Mouse (Mus musculus) heart, postnatal 14 days (tissue): Measurements from ENCODE around the gene Jmjd8. TPM values are rescaled to one million over a fixed set of nuclear protein-coding genes. Genes with fewer than 3 reads are reported as not detected.

Experiments
- DNase-seq, 2 experiments: peaks; one replicate each; pipeline ENCODE4 v3.0.0; 2021 to 2022
- intact Hi-C: fragments of 180-260 bp; cut with DNase I; formaldehyde crosslinking; loops from one replicate; pipeline ENCODE4 v1.15.1; 2025
- long read RNA-seq, 2 experiments: library from polyadenylated mRNA; stranded (forward); transcript quantifications; one replicate each; pipeline ENCODE4 v2.0.0; 2021
- total RNA-seq, 2 experiments: library from RNA; stranded (reverse); gene quantifications; 2 replicates each; pipeline ENCODE4 v1.2.3; 2021

Jmjd8 gene
- total RNA-seq, result 10 to 100 TPM; 33.1 to 34.1 TPM
- long read RNA-seq, experiment 1, transcript Jmjd8-205 (9 exons, 2,268 nt), result major isoform, 26 of 39 reads
- long read RNA-seq, experiment 1, partial matches to known transcripts, result 3 of 39 reads
- long read RNA-seq, experiment 1, other reads (novel, unspliced or antisense), result 9 of 39 reads
- long read RNA-seq, experiment 2, transcript Jmjd8-205 (9 exons, 2,268 nt), result major isoform, 21 of 30 reads
- long read RNA-seq, experiment 2, partial matches to known transcripts, result 3 of 30 reads
- long read RNA-seq, experiment 2, other reads (novel, unspliced or antisense), result 5 of 30 reads

DNA sequence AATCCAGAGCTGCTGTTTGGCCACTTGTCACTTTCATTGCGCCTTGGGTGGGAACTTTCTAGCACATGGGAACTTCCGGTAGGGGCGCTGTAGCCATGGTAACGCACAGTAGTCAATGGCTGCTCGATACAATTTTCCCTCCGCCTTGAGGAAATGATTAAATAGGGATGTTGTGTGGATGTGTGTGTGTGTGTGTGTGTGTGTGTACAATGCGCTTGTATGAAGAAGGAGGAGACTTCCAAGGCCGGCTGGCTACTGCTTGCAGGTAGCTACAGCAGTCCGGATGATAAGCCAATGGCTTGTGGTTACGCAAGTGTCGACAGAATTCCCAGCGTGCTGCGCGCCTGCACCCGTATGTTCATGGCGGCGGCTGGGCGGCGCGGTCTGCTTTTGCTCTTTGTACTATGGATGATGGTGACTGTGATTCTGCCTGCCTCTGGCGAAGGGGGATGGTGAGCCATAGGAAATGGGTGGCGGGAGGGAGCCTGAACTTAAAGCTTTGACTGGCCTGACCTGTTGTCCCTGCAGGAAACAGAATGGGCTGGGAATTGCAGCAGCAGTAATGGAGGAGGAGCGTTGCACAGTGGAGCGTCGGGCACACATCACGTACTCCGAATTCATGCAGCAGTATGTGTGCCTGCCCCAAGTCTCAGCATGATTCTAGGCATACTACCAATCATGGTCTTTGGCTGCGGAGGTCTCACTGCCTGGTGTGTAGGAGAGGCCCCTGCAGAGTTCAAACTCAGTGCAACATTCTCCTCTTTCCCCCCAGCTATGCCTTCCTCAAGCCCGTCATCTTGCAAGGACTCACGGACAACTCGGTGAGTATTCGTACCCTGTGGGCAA is at the start of gene Jmjd8:
TSS of gene Jmjd8 (plus strand) at position 156 of the 846 bp plus-strand sequence.
- intact Hi-C loops, result no loop called here

DNA sequence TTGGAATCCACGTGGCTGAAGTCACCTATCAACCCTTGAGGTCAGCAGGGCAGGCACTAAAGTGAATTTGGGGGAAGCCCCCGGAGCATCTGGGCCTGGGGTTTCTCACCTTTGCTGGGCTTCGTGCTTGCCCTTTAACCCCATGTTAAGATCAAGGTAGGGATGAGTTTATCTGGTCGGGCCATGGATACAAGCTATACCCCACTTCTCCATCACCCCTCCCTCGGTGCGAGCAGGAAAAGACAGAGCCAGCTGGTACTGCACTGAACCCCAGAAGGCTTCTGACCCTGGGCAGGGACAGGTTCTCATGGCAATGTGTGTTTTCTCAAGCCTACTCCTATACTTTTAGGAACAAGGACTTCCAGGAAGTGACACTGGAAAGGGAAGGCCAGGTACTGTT is 47.3 kb upstream of the Jmjd8 start:
- intact Hi-C loops, result no loop called here
- no peak for DNase-seq

More for the DNA sequence above, at the start of gene Jmjd8:
- peak; percentile 74 to 79 for DNase-seq

DNA sequence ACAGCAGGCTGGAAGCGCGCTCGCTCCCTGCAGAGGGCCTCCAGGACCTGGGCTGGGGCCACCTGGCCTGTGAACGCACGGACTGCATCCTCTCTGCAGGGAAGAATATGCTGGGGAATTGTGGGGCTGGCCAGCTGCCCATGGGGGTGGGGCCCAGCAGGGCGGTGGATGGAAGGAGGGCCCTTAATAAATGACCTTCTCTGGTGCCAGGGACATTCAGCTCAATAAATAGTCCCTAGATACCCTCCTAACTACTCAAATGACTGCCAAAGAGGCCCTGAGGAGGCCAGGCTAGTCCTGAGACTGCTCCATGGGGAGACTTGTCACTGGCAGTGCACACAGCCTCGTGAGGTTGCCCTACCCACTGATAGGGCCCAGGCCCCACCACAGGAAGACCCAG is 45.6 kb upstream of the Jmjd8 start:
- intact Hi-C loops, result no loop called here
- DNase-seq, result peak; percentile 57 to 69

DNA sequence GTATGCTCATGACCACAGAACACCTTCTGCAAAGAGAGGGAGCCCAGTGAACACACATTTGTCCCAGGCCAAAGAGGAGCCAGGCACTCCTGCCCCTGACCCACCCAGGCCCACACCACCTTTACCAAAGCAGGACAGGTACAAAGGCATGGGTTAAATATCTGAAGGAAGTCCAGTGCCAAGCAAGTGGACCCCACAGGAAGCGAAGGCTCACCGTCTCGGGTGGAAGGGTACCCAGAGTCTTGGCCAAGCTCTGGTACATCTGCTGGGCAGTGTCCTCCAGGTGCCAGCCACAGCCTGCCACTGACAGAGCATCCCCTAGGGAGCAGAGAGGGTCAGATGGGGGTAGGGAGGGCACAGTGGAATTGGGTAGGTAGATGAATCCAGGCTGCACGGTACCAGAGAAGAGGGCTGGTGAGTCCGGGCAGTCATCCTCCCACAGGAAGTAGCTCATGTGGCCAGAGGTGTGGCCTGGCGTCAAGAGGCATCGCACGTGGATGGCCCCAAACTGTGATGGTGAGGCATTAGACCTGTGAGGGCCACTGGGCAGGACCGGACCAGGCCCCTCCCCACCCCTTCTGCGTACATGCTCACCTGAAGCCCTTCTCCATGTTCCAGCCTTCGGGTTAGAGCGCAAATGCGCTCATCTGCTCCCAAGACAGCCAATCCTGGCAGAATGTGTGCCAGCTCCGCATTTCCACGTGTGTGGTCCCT is 44.6 kb upstream of the Jmjd8 start:
- DNase-seq, result no peak
- intact Hi-C loops, result no loop called here

DNA sequence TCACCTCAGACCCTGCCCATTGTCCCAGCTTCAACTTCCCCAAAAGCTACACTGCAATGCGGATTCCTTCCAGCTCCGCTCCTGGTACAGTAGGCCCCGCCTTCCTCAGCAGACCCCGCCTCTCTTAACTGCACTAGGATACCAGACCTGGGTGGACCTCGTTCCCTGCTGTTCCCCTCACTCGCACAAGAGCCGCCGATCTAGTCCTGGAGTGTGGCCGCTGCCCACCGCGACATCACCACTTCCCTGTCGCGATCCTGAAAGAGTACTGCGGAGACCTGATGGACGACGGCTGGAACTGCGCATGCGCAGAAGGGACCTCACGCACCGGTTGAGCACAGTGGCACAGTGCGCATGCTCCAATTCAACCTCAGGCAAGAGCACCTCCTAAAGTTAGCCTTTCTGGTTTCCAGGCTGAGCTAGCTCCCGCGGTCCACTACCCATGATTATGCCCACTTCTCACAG is 43.4 kb upstream of the Jmjd8 start, which contains the start of gene Haghl:
TSS of gene Haghl (minus strand) at position 393 of the 465 bp plus-strand sequence.
- intact Hi-C loops, result no loop called here
- peak; percentile 95 to 96 for DNase-seq

DNA sequence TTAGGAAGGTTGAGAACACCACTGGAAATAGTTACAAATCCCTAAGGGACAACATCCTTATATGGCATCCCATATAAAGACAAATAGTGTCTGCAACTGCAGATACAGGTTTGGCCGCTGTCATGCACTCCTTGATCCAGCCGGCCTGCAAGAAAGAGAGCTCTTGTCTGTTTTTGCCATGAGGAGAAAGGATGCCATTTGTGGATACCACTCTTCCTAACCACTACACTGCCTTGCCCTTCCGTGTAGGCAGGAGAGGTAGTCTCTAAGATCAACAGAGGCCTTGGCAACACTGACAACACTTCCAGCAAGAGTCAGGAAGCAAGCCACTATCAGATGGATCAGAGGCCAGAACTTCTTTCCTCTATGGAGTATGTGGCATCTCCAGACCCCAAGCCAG is 42.4 kb upstream of the Jmjd8 start, which contains the start of gene Ccdc78:
TSS of gene Ccdc78 (plus strand) at position 301 of the 400 bp plus-strand sequence.
- intact Hi-C loops, result no loop called here
- no peak for DNase-seq

DNA sequence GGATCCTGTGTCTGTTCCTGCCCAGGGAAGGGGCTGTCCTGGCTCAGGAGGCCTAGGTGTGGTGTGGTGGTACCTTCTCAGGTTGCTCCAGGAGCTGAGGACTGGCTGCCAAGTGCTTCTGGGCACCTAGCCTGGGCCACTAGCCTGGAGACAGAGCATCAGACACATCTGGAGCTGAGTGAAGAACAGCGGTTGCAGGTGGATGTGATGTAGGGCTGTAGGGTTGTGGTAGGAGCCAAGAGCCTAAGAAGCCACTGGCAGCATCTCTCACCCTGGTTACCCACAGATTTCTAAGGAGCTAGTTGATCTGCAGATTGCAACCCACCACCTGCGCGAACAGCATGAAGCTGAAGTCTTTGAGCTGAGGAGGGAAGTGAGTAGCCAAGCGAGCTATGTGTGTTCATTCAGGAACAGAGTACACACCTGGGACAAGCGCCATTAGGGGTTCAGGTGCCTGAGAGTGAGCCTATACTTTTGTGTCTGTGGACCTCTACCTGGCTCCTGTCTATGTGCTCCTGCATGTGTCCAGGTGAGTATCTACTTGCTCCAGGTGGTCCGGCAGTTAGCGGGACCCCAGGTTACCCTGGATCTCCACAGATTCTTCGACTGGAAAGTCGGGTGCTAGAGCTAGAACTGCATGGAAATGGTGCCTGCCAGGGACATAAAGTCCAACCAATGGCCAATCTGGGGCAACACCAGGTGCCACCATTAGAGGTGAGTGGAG is 41.7 kb upstream of the Jmjd8 start:
- no peak for DNase-seq
- intact Hi-C loops, result no loop called here

DNA sequence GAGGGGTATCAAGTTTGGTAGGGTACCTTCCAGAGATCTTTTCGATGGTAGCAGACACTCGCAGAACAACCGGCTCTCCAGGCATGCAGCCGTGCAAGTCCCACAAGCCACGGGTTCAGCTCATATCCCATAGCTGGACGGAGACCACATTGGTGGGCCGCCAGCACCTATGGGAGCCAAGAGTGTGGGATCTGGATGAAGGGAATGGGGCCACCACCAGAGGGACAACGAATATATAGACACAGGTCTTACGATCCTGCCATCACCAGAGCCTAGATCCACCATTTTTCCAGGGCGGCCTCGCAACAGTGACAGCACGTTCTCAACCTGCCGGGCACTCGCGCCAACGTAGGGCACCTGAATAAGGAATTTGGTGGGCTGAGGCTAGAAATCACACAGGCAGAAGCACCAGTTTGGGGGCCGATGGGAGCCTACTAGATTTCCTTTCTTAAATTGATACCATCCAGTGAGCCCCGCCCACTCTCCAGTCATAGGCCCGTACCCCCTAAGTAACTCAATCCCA is 37.3 kb upstream of the Jmjd8 start:
- DNase-seq, result no peak
- intact Hi-C loops, result no loop called here

DNA sequence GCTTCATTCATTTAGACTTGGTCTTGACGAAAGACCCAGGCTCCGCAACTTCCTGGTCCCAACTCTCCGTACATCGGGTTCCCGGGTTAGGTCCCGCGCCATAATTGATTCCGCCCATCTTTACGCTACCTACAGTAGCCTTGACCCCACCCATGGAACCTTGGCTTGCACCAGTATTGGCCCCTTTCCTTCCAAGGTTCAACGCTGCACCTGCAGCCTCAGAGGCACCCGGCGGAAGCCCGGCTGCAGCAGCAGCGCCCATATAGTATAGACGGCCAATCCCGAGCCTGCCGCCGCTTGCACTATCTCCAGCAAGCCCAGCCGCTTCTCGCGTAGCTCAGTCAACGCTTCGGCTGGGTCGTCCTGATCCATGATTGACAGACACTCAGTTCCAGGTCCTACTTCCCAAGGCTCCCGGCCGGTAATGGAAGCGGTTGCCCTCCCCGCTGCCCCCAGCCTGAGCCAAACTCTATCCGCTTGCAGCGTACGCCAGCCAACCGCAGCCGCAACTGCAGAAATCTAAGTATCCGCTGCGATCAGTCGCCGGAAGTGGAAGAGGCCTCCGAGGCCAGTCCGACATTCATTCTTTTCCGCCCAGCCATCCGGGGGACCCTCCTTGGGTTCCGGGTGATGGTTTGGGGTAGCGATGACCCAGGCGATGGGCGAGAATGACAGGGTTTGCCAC is 36.7 kb upstream of the Jmjd8 start:
- peak; percentile 84 to 90 for DNase-seq
- intact Hi-C loops, result no loop called here

DNA sequence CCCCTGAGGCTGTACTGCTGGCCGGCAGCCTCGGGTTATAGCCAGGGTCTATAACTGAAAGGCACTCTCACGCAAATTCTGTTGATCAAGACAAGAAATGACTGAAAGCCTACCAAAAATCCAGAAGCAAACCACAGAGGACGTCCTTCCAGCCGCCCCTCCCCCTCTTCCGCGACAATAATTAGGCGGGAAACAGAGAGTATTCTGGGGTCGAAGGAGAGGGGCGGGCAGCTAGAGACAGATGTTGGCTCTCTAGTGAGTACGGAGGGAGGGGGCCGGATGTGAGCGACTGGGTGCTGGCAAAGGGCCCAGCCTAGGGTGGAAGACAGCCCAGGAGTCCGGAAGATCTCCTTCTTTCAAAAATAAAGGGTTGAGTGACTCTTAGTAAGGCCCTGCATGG is 36.1 kb upstream of the Jmjd8 start, which contains the start of gene Fam173a:
TSS of gene Fam173a (minus strand) at position 287 of the 400 bp plus-strand sequence.
- intact Hi-C loops, result no loop called here

DNA sequence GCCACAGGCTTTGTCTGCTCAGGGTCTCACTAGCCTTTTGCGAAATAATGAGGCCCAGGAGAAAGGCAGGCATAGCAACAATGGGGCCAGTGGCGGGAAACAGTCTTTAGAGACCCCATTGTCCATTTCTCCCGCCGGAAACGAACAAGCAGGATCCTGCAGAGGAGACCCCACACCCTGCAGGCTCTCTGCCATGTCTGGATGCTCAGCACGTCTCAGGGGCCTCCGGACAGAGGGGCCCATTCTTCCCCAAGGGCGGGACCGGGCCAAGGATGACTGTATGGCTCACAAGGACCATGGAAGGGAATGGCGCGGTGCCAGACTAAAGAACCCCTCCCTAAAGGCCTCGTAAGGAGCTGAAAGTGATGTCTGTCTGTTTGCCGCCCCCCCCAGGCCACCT is 34.5 kb upstream of the Jmjd8 start:
- DNase-seq, result no peak
- intact Hi-C loops, result no loop called here

More for the DNA sequence above, 36.1 kb upstream of the Jmjd8 start, which contains the start of gene Fam173a:
- peak; percentile 84 to 85 for DNase-seq

DNA sequence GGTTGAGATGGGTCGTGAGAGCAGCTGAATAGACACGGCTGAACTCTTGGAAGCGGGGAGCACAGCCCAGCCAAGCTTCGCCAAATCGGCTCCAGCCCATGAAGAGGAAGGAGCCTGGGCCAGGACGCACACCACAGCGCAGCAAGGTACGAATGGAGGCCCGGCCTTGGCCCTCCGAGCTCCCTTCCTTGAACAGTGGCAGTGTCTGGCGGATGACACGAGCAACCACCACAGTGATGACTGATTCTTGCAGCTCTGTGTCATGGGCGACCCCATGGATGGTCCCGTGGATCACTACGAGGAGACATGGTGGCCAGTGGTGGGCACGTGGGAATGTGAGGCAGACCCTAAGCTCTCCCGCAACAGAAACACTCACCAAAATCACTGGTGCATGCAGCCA is 33.7 kb upstream of the Jmjd8 start:
- intact Hi-C loops, result no loop called here

DNA sequence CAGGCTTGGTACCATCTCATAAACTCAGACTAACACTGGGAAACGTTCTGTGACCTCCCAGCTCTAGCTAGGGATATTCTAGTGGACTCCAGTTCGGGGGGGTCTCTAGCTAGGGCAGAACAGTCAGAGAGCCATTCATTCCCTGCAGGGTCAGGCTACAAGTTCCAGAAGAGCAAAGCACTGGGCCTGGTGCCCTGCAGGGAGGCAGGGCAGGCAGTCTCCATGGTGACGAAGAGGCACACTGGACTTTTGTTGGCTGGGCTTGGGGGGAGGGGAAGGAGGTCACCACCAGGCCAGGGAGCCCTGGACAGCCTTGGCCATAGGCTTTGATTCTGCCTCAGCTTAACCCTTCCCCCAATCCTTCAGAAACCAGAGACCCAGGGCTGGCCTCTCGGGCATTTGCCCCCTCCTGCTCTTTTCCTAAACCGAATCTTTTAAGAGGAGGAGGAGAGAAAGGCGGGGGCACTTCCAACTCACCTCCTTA is 33.0 kb upstream of the Jmjd8 start, which contains the start of gene AC134908.4:
TSS of gene AC134908.4 (minus strand) at position 51 of the 484 bp plus-strand sequence.
- intact Hi-C loops, result no loop called here

More for the DNA sequence above, 33.7 kb upstream of the Jmjd8 start:
- DNase-seq, result no peak

DNA sequence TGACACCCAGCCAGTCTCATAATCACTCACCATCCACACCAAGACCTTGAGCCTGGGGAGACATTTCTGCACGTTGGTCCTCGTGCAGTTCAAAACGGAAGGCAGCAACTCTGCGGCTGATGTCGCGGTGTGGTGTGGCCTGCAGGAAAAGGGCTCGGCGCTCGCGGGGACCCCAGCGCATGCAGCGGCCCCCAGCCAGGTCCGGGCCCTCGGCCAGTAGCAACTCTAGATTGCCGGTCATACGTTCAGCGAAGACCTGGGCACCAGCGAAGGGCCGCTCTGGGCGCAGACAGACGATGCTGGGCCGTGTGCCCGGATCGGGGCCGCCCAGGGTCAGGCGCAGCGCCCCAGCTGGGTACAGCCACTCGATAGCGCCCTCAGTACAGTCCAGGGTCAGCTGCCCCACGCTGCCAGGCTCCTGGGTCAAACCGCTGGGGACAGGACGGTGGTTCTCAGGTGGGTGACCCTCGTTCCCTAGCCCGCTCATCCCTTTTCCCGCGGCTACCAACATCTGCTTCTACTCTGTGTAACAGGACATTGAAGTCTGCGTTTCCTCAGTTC is 32.4 kb upstream of the Jmjd8 start:
- intact Hi-C loops, result no loop called here
- peak; percentile 61 to 68 for DNase-seq

More for the DNA sequence above, 33.0 kb upstream of the Jmjd8 start, which contains the start of gene AC134908.4:
- DNase-seq, result no peak

DNA sequence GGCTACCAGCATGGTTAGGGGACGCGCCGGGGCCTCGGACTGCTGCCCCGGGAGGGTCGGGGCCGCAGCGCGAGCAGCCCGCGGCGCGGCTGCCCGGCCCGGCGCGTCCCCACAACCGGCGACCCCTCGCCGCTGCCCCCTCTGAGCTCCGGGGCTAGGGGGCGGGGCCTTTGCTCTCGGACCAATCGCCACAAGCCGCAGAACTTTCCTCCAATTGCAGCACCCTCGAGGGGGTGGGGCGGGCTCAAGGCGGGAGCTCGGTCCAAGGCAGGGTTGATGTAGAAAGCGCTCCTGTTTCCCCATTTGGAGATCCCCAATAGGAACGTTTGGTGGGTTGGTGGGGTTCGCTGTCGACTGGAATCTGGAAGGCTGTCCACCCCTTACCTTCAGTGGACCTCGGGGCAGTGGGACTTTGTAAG is 31.7 kb upstream of the Jmjd8 start, which contains the start of gene Metrn:
TSS of gene Metrn (minus strand) at position 186 of the 419 bp plus-strand sequence.
- intact Hi-C loops, result no loop called here
- DNase-seq, result peak; percentile 90 to 91

DNA sequence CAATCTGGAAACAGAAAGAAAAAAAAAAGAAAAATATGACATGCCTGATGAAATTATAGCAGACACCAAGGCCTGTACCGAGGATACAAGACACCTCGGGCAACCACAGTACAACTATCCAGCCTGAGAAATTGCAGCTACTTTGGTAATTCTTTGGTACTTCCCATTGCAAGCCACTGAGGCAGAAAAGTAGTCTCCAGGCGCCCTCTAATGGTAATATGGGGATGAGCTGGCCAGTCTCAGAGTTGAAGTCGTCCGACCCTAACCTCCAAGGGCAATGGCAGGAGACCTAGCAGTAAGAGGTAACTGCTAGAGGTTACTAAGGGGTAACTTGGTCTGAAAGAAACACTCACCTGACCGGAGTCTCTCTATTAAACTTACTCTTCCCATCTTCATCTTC is 27.6 kb upstream of the Jmjd8 start:
- intact Hi-C loops, result loop anchor here (1.0 to 5.0 kb wide), 3 partner anchors 28 to 224 kb away; partner anchors contain the start of genes Lmf1 and Narfl
- DNase-seq, result peak; percentile 60 to 78

DNA sequence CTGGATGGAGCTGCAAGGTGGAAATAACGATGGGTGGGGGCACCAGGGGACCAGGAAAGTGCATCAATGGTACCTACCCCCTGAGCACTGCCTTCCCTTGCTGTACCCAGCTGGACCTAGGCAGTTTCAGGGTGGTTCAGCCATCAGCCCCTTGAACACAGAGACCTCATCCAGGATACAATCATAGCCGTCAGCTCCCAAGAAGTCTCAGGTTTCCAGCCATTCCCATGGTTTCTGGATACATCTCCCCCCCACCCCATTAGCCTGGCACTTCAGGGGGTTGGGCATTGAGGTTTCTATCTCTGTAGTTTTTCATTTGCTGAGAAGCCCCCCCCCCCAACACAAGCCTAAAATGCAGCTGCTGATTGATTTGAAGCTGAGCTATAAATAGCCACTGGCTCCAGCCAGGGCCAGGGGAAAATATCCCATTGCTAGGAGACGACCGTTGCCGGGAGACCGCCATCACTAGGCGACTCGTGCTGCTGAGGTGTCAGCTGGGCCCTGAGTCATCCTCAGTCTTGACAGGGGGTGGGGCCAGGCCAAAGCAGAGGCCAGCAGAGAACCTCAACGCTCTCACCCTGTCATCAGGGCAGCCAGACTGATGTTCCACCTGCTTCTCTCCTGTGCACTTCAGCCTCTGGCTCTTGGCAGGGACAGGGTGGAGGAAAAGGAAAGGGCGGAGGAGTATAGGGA is 25.7 kb upstream of the Jmjd8 start:
- DNase-seq, result peak; percentile 51 to 74
- intact Hi-C loops, result loop anchor here (5.0 kb wide), 1 partner anchor 226 kb away; the partner anchor contains the start of gene Lmf1
